Mouse (Mus musculus) MEL (cell line): ENCODE measurements at regions not wholly inside any gene's neighbourhood (a gene's known extent, or its start where the extent isn't known, plus 50 kb on each side); places are given as distances from the start of the nearest gene placed in this dataset.
A peak's percentile ranks its signal among the peaks of the same experiment; 100 is the strongest.

Experiments used
- DNase-seq: peaks from one replicate; pipeline ENCODE4 v3.0.0; 2011; ENCODE audit warnings: low read depth, low spot score
- H3K27ac ChIP-seq: 2 replicates; pipeline ENCODE4 v1.5.1; 2012; ENCODE audit warnings: low read depth, mild to moderate bottlenecking, control low read depth, low read length, moderate library complexity; ENCODE audit not compliant: control insufficient read depth
- H3K27me3 ChIP-seq, 2 experiments: fragments of 150-350 bp in 1 of 2; sonication (generic) in 1 of 2; 2 replicates each; pipeline ENCODE4 v1.6.1; 2012; ENCODE audit warnings: low read length in 2 of 2, mild to moderate bottlenecking in 2 of 2, improper control_type of control experiment in 1 of 2, moderate library complexity in 1 of 2; ENCODE audit not compliant: insufficient read depth in 2 of 2, control insufficient read depth in 1 of 2
- H3K36me3 ChIP-seq, 2 experiments: 2 replicates each; pipeline ENCODE4 v1.6.1; 2012 to 2014; ENCODE audit warnings: low read length in 2 of 2, improper control_type of control experiment in 1 of 2, inconsistent platforms in 1 of 2, mild to moderate bottlenecking in 1 of 2; ENCODE audit not compliant: insufficient read depth in 2 of 2, control insufficient read depth in 1 of 2
- H3K4me1 ChIP-seq, 2 experiments: fragments of 150-350 bp in 1 of 2; sonication (generic) in 1 of 2; 2 replicates each; pipeline ENCODE4 v1.6.1; 2012; ENCODE audit warnings: low read length in 2 of 2, improper control_type of control experiment in 1 of 2, mild to moderate bottlenecking in 1 of 2; ENCODE audit not compliant: insufficient read depth in 2 of 2, control insufficient read depth in 1 of 2
- H3K4me3 ChIP-seq, 2 experiments: fragments of 150-350 bp in 1 of 2; sonication (generic) in 1 of 2; 2 replicates each; pipeline ENCODE4 v1.5.1; 2012; ENCODE audit warnings: low read depth in 2 of 2, low read length in 2 of 2, mild to moderate bottlenecking in 2 of 2, moderate library complexity in 2 of 2, control low read depth in 1 of 2, improper control_type of control experiment in 1 of 2; ENCODE audit not compliant: control insufficient read depth in 1 of 2, insufficient read depth in 1 of 2
- H3K79me2 ChIP-seq: 2 replicates; pipeline ENCODE4 v1.6.1; 2012; ENCODE audit warnings: mild to moderate bottlenecking, low read length, moderate library complexity; ENCODE audit not compliant: control insufficient read depth, poor library complexity, insufficient read depth
- H3K9ac ChIP-seq: 2 replicates; pipeline ENCODE4 v1.6.1; 2012; ENCODE audit warnings: low read depth, mild to moderate bottlenecking, control low read depth, low read length, moderate library complexity; ENCODE audit not compliant: control insufficient read depth, poor library complexity, severe bottlenecking
- H3K9me3 ChIP-seq: fragments of 150-350 bp; sonication (generic); replicated peaks from 2 replicates; pipeline ENCODE4 v1.6.1; 2012; ENCODE audit warnings: mild to moderate bottlenecking, low read length, improper control_type of control experiment, moderate library complexity; ENCODE audit not compliant: insufficient read depth
- BHLHE40 ChIP-seq: IDR thresholded peaks from 2 replicates; pipeline ENCODE4 v1.6.1; 2012; ENCODE audit warnings: low read depth, mild to moderate bottlenecking, inconsistent platforms, low read length, improper control_type of control experiment, borderline replicate concordance
- CHD1 ChIP-seq: IDR thresholded peaks from 2 replicates; pipeline ENCODE4 v1.6.1; 2012; ENCODE audit warnings: low read depth, mild to moderate bottlenecking, inconsistent platforms, low read length, improper control_type of control experiment
- CHD2 ChIP-seq: IDR thresholded peaks from 2 replicates; pipeline ENCODE4 v1.6.1; 2011; ENCODE audit warnings: low read length, improper control_type of control experiment
- ETS1 ChIP-seq: IDR thresholded peaks from 2 replicates; pipeline ENCODE4 v1.6.1; 2012; ENCODE audit warnings: low read depth, mild to moderate bottlenecking, inconsistent platforms, low read length, improper control_type of control experiment, moderate library complexity
- GATA1 ChIP-seq: IDR thresholded peaks from 2 replicates; pipeline ENCODE4 v1.6.1; 2011; ENCODE audit warnings: low read depth, low read length, improper control_type of control experiment
- MAFK ChIP-seq: IDR thresholded peaks from 2 replicates; pipeline ENCODE4 v1.6.1; 2011; ENCODE audit warnings: low read depth, mild to moderate bottlenecking, low read length, improper control_type of control experiment, borderline replicate concordance
- MXI1 ChIP-seq: IDR thresholded peaks from 2 replicates; pipeline ENCODE4 v1.6.1; 2011; ENCODE audit warnings: mild to moderate bottlenecking, low read depth, low read length, improper control_type of control experiment
- NELFE ChIP-seq: IDR thresholded peaks from 2 replicates; pipeline ENCODE4 v1.6.1; 2011; ENCODE audit warnings: low read depth, low read length, improper control_type of control experiment
- POLR2AphosphoS2 ChIP-seq: IDR thresholded peaks from 2 replicates; pipeline ENCODE4 v1.6.1; 2011; ENCODE audit warnings: low read length, improper control_type of control experiment
- RAD21 ChIP-seq: IDR thresholded peaks from 2 replicates; pipeline ENCODE4 v1.6.1; 2011; ENCODE audit warnings: mild to moderate bottlenecking, low read depth, low read length, improper control_type of control experiment
- RCOR1 ChIP-seq: IDR thresholded peaks from 2 replicates; pipeline ENCODE4 v1.6.1; 2012; ENCODE audit warnings: low read depth, mild to moderate bottlenecking, inconsistent platforms, low read length, improper control_type of control experiment
- SIN3A ChIP-seq: IDR thresholded peaks from 2 replicates; pipeline ENCODE4 v1.6.1; 2012; ENCODE audit warnings: low read length, improper control_type of control experiment, inconsistent platforms
- TAL1 ChIP-seq: IDR thresholded peaks from 2 replicates; pipeline ENCODE4 v1.6.1; 2012; ENCODE audit warnings: mild to moderate bottlenecking, inconsistent platforms, low read length, moderate library complexity, mixed read lengths
- TBP ChIP-seq: IDR thresholded peaks from 2 replicates; pipeline ENCODE4 v1.8.0; 2011; ENCODE audit warnings: low read depth, low read length, improper control_type of control experiment
- TCF12 ChIP-seq: IDR thresholded peaks from 2 replicates; pipeline ENCODE4 v1.6.1; 2014; ENCODE audit warnings: low read depth, mild to moderate bottlenecking, inconsistent platforms, low read length, improper control_type of control experiment, moderate library complexity
- UBTF ChIP-seq: IDR thresholded peaks from 2 replicates; pipeline ENCODE4 v1.6.1; 2012; ENCODE audit warnings: low read depth, mild to moderate bottlenecking, inconsistent platforms, low read length, improper control_type of control experiment, moderate library complexity, borderline replicate concordance; ENCODE audit not compliant: insufficient read depth
- USF2 ChIP-seq, 2 experiments: IDR thresholded peaks; 2 replicates each; pipeline ENCODE4 v1.6.1; 2011 to 2012; ENCODE audit warnings: improper control_type of control experiment in 2 of 2, low read length in 2 of 2, borderline replicate concordance in 1 of 2, inconsistent platforms in 1 of 2, low read depth in 1 of 2, mild to moderate bottlenecking in 1 of 2; ENCODE audit not compliant: insufficient read depth in 1 of 2
- ZKSCAN1 ChIP-seq: IDR thresholded peaks from 2 replicates; pipeline ENCODE4 v1.6.1; 2012; ENCODE audit warnings: low read depth, mild to moderate bottlenecking, inconsistent platforms, low read length, improper control_type of control experiment, moderate library complexity
- ZNF384 ChIP-seq: IDR thresholded peaks from 2 replicates; pipeline ENCODE4 v1.6.1; 2012; ENCODE audit warnings: low read depth, mild to moderate bottlenecking, inconsistent platforms, low read length, improper control_type of control experiment

- TF ChIP-seq ZNF384 (no peak), TCF12 (no peak), ETS1 (no peak), MXI1 (no peak), BHLHE40 (no peak), CHD2 (no peak)
- H3K27ac ChIP-seq: no peak overlapping the region
- no peaks in the 10 kb centered on the region for H3K36me3 ChIP-seq
- H3K27me3 ChIP-seq: no peaks in the 10 kb centered on the region
- no peaks in the 10 kb centered on the region for H3K4me1 ChIP-seq
- H3K9me3 ChIP-seq: no peaks in the 10 kb centered on the region
- peak; percentile 1 for DNase-seq
- no peaks in the 10 kb centered on the region for H3K79me2 ChIP-seq
- H3K4me3 ChIP-seq: peak overlapping the region in 1 of 2 experiments; percentile 39; a peak in 2 of 4 replicates
- no peak overlapping the region for H3K9ac ChIP-seq
Measured at GRCm38 (mm10) chr16:65312947-65313346, 207.3 kb upstream of the Htr1f start.

- H3K79me2 ChIP-seq: no peaks in the 10 kb centered on the region
- H3K36me3 ChIP-seq: no peaks in the 10 kb centered on the region
- H3K4me3 ChIP-seq: no peak overlapping the region
- no peaks in the 10 kb centered on the region for H3K9me3 ChIP-seq
- TF ChIP-seq RAD21 (no peak), NELFE (no peak), POLR2AphosphoS2 (no peak), USF2 (IDR thresholded peaks at IDR 0.05; ENCODE audit: borderline replicate concordance in 1 of 2, insufficient read depth in 1 of 2, low read depth in 1 of 2, low read length in 2 of 2) (no peak), ZKSCAN1 (no peak)
- no peak for DNase-seq
- no peak overlapping the region for H3K27ac ChIP-seq
- H3K4me1 ChIP-seq: no peaks in the 10 kb centered on the region
- H3K9ac ChIP-seq: no peak overlapping the region
- no peaks in the 10 kb centered on the region for H3K27me3 ChIP-seq
Measured at GRCm38 (mm10) chr16:65315052-65315451, 205.3 kb upstream of the Pou1f1 start.

- no peak for TF ChIP-seq MXI1
- TF ChIP-seq TBP: no peak
- no peak for TF ChIP-seq SIN3A
- no peak for TF ChIP-seq USF2 (IDR thresholded peaks at IDR 0.05; ENCODE audit: borderline replicate concordance in 1 of 2, insufficient read depth in 1 of 2, low read depth in 1 of 2, low read length in 2 of 2)
- TF ChIP-seq TAL1: no peak
- no peak for TF ChIP-seq MAFK
- TF ChIP-seq UBTF: no peak
- no peak for TF ChIP-seq CHD1
- TF ChIP-seq GATA1: no peak
- TF ChIP-seq RAD21: no peak
- no peak for TF ChIP-seq RCOR1
- TF ChIP-seq CHD2: no peak
- no peaks in the 10 kb centered on the region for H3K79me2 ChIP-seq
- no peaks in the 10 kb centered on the region for H3K27me3 ChIP-seq
- H3K36me3 ChIP-seq: no peaks in the 10 kb centered on the region
- no peak overlapping the region for H3K27ac ChIP-seq
- no peak overlapping the region for H3K4me3 ChIP-seq
- no peak overlapping the region for H3K9ac ChIP-seq
- no peaks in the 10 kb centered on the region for H3K9me3 ChIP-seq
- no peaks in the 10 kb centered on the region for H3K4me1 ChIP-seq
- no peak for DNase-seq
Measured at GRCm38 (mm10) chr16:65332412-65332811, 187.9 kb upstream of the Pou1f1 start.
